In genomic region chr8:127500206-127500605, GRCm38 (mm10) we compare ENCODE assay signal across 8 mouse cellular contexts.
DNase-seq lines count a peak whose midpoint lies in the region; ATAC-seq and TF ChIP-seq lines count a peak whose summit lies in the region.

No protein-coding gene starts in this region.

- 0 out of 2 replicates have a peak overlapping the region, but pooled peaks have one; percentile 1 for H3K4me3 ChIP-seq in intestine, postnatal 0 days (ENCODE audit: low read depth, low read length)
- no peak overlapping the region for H3K4me3 ChIP-seq in neural tube, embryonic 11.5 days (ENCODE audit: low read depth, low read length)

- intact Hi-C loops in left cerebral cortex, postnatal 14 days (cut with DNase I) = no loop called here

- H3K4me2 ChIP-seq in intestine, postnatal 0 days (replicated peaks; ENCODE audit: low read depth) = peak overlapping the region; percentile 48
- no peak overlapping the region for H3K4me2 ChIP-seq in neural tube, embryonic 11.5 days (ENCODE audit: low read depth)

- H3K9ac ChIP-seq in intestine, postnatal 0 days (ENCODE audit: low read depth, low read length) = no peak overlapping the region
- H3K9ac ChIP-seq in neural tube, embryonic 11.5 days (ENCODE audit: low read length) = no peak overlapping the region

- no peaks in the 10 kb centered on the region for H3K4me1 ChIP-seq in intestine, postnatal 0 days (replicated peaks; ENCODE audit: control insufficient read depth, insufficient read depth, low read length)
- H3K4me1 ChIP-seq in neural tube, embryonic 11.5 days (ENCODE audit: control insufficient read depth, insufficient read depth, low read length) = peaks cover 16% of the 10 kb centered on the region; the same call in 1 of the 2 replicates

- no peak for ATAC-seq in intestine, postnatal 0 days
- peak; percentile 78 for ATAC-seq in neural tube, embryonic 11.5 days (ENCODE audit: insufficient read depth, low FRiP score, low TSS enrichment)

- no peak overlapping the region for H3K27ac ChIP-seq in intestine, postnatal 0 days (ENCODE audit: low read depth, low read length)
- peak overlapping the region; percentile 54 for H3K27ac ChIP-seq in neural tube, embryonic 11.5 days (ENCODE audit: low read depth, low read length)

- DNase-seq in kidney, postnatal 10 days = peak; percentile 24
- no peak for DNase-seq in kidney, postnatal 14 days
- DNase-seq in embryo, embryonic 11 days = peak; percentile 65
- peak; percentile 44 for DNase-seq in neural tube, embryonic 11.5 days (ENCODE audit: low spot score)
- no peak for DNase-seq in c-Kit-positive CD71-positive TER-119-positive erythroid progenitor cells, embryonic 14.5 days (ENCODE audit: low spot score)
- no peak for DNase-seq in left cerebral cortex, postnatal 14 days (ENCODE audit: low spot score in 2 of 2)
- DNase-seq in urinary bladder, postnatal 14 days (ENCODE audit: low spot score) = no peak

- WGBS in intestine, postnatal 0 days = 36% methylated on average over 7 of the region's 7 CpGs
- WGBS in neural tube, embryonic 11.5 days = 15% methylated on average over 7 of the region's 7 CpGs

- no peaks in the 10 kb centered on the region for H3K36me3 ChIP-seq in intestine, postnatal 0 days (ENCODE audit: control insufficient read depth, insufficient read depth)
- H3K36me3 ChIP-seq in neural tube, embryonic 11.5 days (ENCODE audit: control insufficient read depth, insufficient read depth, low read length) = no peaks in the 10 kb centered on the region

- no peaks in the 10 kb centered on the region for H3K9me3 ChIP-seq in intestine, postnatal 0 days (ENCODE audit: control insufficient read depth)
- no peaks in the 10 kb centered on the region for H3K9me3 ChIP-seq in neural tube, embryonic 11.5 days (ENCODE audit: control insufficient read depth, low read length)

- H3K27me3 ChIP-seq in intestine, postnatal 0 days (replicated peaks; ENCODE audit: control insufficient read depth, insufficient read depth, low read length) = no peaks in the 10 kb centered on the region
- H3K27me3 ChIP-seq in neural tube, embryonic 11.5 days (ENCODE audit: control insufficient read depth, insufficient read depth, low read length) = no peaks in the 10 kb centered on the region

- TF ChIP-seq CTCF in intestine, postnatal 0 days (IDR thresholded peaks at IDR 0.05; ENCODE audit: low read depth) = no peak

Comparison
In these comparisons a context has a peak if more than half of its experiments do, and no peak if none do; other contexts are left out.
1. DNase-seq: peak in kidney, postnatal 10 days (single experiment), embryo, embryonic 11 days (single experiment) and neural tube, embryonic 11.5 days (single experiment); none in kidney, postnatal 14 days (single experiment), c-Kit-positive CD71-positive TER-119-positive erythroid progenitor cells, embryonic 14.5 days (single experiment), left cerebral cortex, postnatal 14 days (0 of 2) and urinary bladder, postnatal 14 days (single experiment).